Mouse (Mus musculus) intestine, postnatal 0 days (tissue): ENCODE measurements at regions not wholly inside any gene's neighbourhood (a gene's known extent, or its start where the extent isn't known, plus 50 kb on each side); places are given as distances from the start of the nearest gene placed in this dataset. TPM values are rescaled to one million over a fixed set of nuclear protein-coding genes. Genes with fewer than 3 reads are reported as not detected.

Experiments
- ATAC-seq: fragments of 200-750 bp; cut with Nextera tagmentation; 2 replicates; pipeline ENCODE4 v1.8.0; 2017; ENCODE audit warnings: mild to moderate bottlenecking, moderate TSS enrichment, moderate library complexity
- H3K27ac ChIP-seq: fragments of 300-500 bp; sonication (generic); 2 replicates; pipeline ENCODE4 v1.5.1; 2014; ENCODE audit warnings: mild to moderate bottlenecking, low read depth, low read length, moderate library complexity
- H3K27me3 ChIP-seq: fragments of 300-500 bp; sonication (generic); replicated peaks from 2 replicates; pipeline ENCODE4 v1.6.1; 2014; ENCODE audit warnings: low read length, mixed read lengths; ENCODE audit not compliant: control insufficient read depth, insufficient read depth
- H3K36me3 ChIP-seq: fragments of 300-500 bp; sonication (generic); 2 replicates; pipeline ENCODE4 v1.6.1; 2014; ENCODE audit warnings: mild to moderate bottlenecking, moderate library complexity; ENCODE audit not compliant: control insufficient read depth, insufficient read depth
- H3K4me1 ChIP-seq: fragments of 300-500 bp; sonication (generic); replicated peaks from 2 replicates; pipeline ENCODE4 v1.6.1; 2014; ENCODE audit warnings: antibody characterized with exemption, low read length, mixed read lengths; ENCODE audit not compliant: control insufficient read depth, insufficient read depth
- H3K4me2 ChIP-seq: fragments of 300-500 bp; sonication (generic); replicated peaks from 2 replicates; pipeline ENCODE4 v1.6.1; 2014; ENCODE audit warnings: low read depth, mild to moderate bottlenecking, moderate library complexity
- H3K4me3 ChIP-seq: fragments of 300-500 bp; sonication (generic); 2 replicates; pipeline ENCODE4 v1.5.1; 2014; ENCODE audit warnings: low read depth, low read length
- H3K9ac ChIP-seq: fragments of 300-500 bp; sonication (generic); 2 replicates; pipeline ENCODE4 v1.6.1; 2014; ENCODE audit warnings: mild to moderate bottlenecking, low read depth, low read length
- H3K9me3 ChIP-seq: fragments of 300-500 bp; sonication (generic); 2 replicates; pipeline ENCODE4 v1.6.1; 2016; ENCODE audit warnings: mixed run types; ENCODE audit not compliant: control insufficient read depth
- CTCF ChIP-seq: sonication (generic); IDR thresholded peaks from 2 replicates; pipeline ENCODE4 v1.5.1; 2016; ENCODE audit warnings: low read depth, mild to moderate bottlenecking, control low read depth, antibody characterized with exemption, moderate library complexity
- WGBS: fragments of 180-500 bp; shearing (Covaris S2); extraction: QIAGEN DNeasy Blood & Tissue Kit; methylation state at CpG from one replicate; pipeline ENCODE4 v1.1.7; 2014; 5-methylcytosine and 5-hydroxymethylcytosine counted together
- microRNA-seq: library from miRNA; unstranded; fragments of <30 nt; microRNA quantifications from one replicate; pipeline ENCODE4, GENCODE M21; 2016

DNA sequence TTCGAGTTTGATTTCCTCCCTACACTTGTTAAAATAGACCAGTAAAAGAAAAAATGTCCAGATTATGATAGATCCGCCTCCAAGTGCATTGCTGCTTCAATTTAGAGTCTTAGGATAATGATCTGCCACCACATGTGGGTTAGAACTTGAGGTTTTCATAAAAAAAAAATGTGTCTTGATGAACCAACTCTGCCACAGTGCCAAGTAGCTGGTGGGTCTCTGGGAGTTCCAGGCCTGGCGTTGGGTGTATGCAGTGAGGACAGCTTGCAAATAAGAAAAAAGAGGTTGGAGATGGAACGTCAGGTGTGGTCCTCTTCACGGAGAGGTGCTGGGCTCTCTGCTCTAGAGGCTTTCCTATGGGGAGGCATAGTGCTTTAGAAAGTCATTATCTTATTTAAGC lies 53.6 kb upstream of the Gm10320 start:
- no peak overlapping the region for H3K9ac ChIP-seq
- ATAC-seq, result no peak
- H3K36me3 ChIP-seq, result no peaks in the 10 kb centered on the region
- WGBS, result 82% methylated on average over 5 of the region's 5 CpGs
- H3K27me3 ChIP-seq, result no peaks in the 10 kb centered on the region
- no peaks in the 10 kb centered on the region for H3K4me1 ChIP-seq
- no peak for TF ChIP-seq CTCF
- H3K4me3 ChIP-seq, result no peak overlapping the region
- no peak overlapping the region for H3K4me2 ChIP-seq
- H3K27ac ChIP-seq, result no peak overlapping the region
- H3K9me3 ChIP-seq, result no peaks in the 10 kb centered on the region

DNA sequence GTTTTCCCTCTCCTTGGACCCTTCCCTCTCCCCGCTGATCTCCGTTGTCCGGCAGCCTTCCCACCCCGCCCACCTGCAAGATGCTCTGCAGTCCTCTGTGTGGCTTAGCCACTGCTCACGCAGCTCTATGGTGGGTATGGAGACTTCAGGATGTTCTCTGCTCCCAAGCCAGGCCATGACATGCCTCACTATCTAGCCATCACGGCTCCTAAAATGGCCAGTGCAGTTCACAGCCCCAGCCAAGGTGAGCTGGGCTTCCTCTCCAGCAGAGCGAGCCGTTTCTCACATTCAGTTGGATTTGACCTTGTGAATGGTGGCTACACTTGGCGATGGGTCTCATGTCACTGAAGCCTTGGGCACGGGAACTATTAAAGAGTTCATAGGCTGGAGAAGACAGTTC lies 52.2 kb upstream of the Gm10320 start:
- 88% methylated on average over 10 of the region's 10 CpGs for WGBS
- Histone ChIP-seq H3K9me3 (no peaks in the 10 kb centered on the region), H3K4me2 (no peak overlapping the region), H3K4me3 (no peak overlapping the region), H3K27ac (no peak overlapping the region), H3K4me1 (no peaks in the 10 kb centered on the region), H3K36me3 (no peaks in the 10 kb centered on the region), H3K9ac (no peak overlapping the region), H3K27me3 (no peaks in the 10 kb centered on the region)
- TF ChIP-seq CTCF, result no peak
- ATAC-seq, result no peak

Small RNA genes lying in the stretch of these regions (microRNA-seq; reads per million reads assigned to microRNA genes)
- not detected for gene Gm22698
